Mouse (Mus musculus) G1E (cell line): Measurements from ENCODE around the gene Gm21972. TPM values are rescaled to one million over a fixed set of nuclear protein-coding genes. Genes with fewer than 3 reads are reported as not detected.

Experiments used
- ATAC-seq: 2 replicates; pipeline ENCODE4 v1.8.0; 2016; ENCODE audit warnings: mild to moderate bottlenecking; ENCODE audit not compliant: insufficient number of reproducible peaks, poor library complexity, low FRiP score, severe bottlenecking; ENCODE audit errors: extremely low read depth
- DNase-seq: peaks from one replicate; pipeline ENCODE4 v3.0.0; 2012; ENCODE audit warnings: low spot score
- H3K27me3 ChIP-seq: 2 replicates; pipeline ENCODE4 v1.6.1; 2012; ENCODE audit warnings: mild to moderate bottlenecking, low read length, inconsistent platforms; ENCODE audit not compliant: insufficient read depth
- H3K36me3 ChIP-seq: replicated peaks from 2 replicates; pipeline ENCODE3; 2012; ENCODE audit warnings: mild to moderate bottlenecking, inconsistent platforms
- H3K4me1 ChIP-seq: 2 replicates; pipeline ENCODE4 v1.6.1; 2012; ENCODE audit warnings: low read depth, low read length, inconsistent platforms, mixed read lengths; ENCODE audit not compliant: insufficient read depth
- H3K4me3 ChIP-seq: 2 replicates; pipeline ENCODE4 v1.5.1; 2012; ENCODE audit warnings: low read depth, mild to moderate bottlenecking, inconsistent platforms, low read length, moderate library complexity, mixed read lengths
- H3K9me3 ChIP-seq: replicated peaks from 2 replicates; pipeline ENCODE4 v1.6.1; 2012; ENCODE audit warnings: inconsistent platforms
- CTCF ChIP-seq: IDR thresholded peaks from 2 replicates; pipeline ENCODE4 v1.5.1; 2012; ENCODE audit warnings: low read depth, low read length, inconsistent platforms, mixed read lengths
- GATA1 ChIP-seq: IDR thresholded peaks from 2 replicates; pipeline ENCODE4 v1.6.1; 2012; ENCODE audit warnings: borderline replicate concordance, low read length, inconsistent platforms, mixed read lengths
- GATA2 ChIP-seq: IDR thresholded peaks from 2 replicates; pipeline ENCODE4 v1.6.1; 2012; ENCODE audit warnings: low read depth, low read length, inconsistent platforms, borderline replicate concordance
- POLR2AphosphoS5 ChIP-seq: IDR thresholded peaks from 2 replicates; pipeline ENCODE4 v1.6.1; 2012; ENCODE audit warnings: low read depth, low read length, inconsistent platforms; ENCODE audit not compliant: insufficient replicate concordance
- TAL1 ChIP-seq: conservative IDR thresholded peaks from 2 replicates; pipeline ENCODE4 v1.6.1; 2012; ENCODE audit warnings: low read depth, low read length, inconsistent platforms, mixed read lengths
- polyA plus RNA-seq: library from polyadenylated mRNA; stranded (reverse); fragments of >175 nt; gene quantifications from 2 replicates; pipeline ENCODE4 v1.2.3, GENCODE M21; 2012
- total RNA-seq, 2 experiments: library from RNA; stranded (forward) in 1 of 2; stranded (reverse) in 1 of 2; fragments of 200-1000 nt in 1 of 2; fragments of >200 nt in 1 of 2; fragmentation: Nextera tagmentation in 1 of 2; gene quantifications; 2 replicates each; pipeline ENCODE4 v1.2.3; 2014 to 2017

Gm21972 gene
- total and polyA plus RNA-seq, 3 experiments = 8.2 to 10.7 (median 9.3) TPM

GRCm38 (mm10) chr1:86210676-86211075, 77.2 kb downstream of the Gm21972 start:
- Histone ChIP-seq H3K4me1 (peaks cover 19% of the 10 kb centered on the region), H3K9me3 (no peaks in the 10 kb centered on the region), H3K27me3 (no peaks in the 10 kb centered on the region), H3K4me3 (no peak overlapping the region), H3K36me3 (peaks cover 62% of the 10 kb centered on the region)
- TF ChIP-seq GATA2 (no peak), GATA1 (no peak), TAL1 (no peak), POLR2AphosphoS5 (no peak), CTCF (no peak)
- ATAC-seq = no peak
- DNase-seq = no peak

- Histone ChIP-seq H3K4me3 (no peak overlapping the region), H3K27me3 (no peaks in the 10 kb centered on the region), H3K36me3 (peaks cover 65% of the 10 kb centered on the region), H3K4me1 (peaks cover 26% of the 10 kb centered on the region), H3K9me3 (no peaks in the 10 kb centered on the region)
- DNase-seq (no peak), ATAC-seq (no peak)
- TF ChIP-seq GATA1 (no peak), POLR2AphosphoS5 (no peak), CTCF (no peak), GATA2 (no peak), TAL1 (no peak)
These were observed 78.1 kb downstream of the Gm21972 start for GRCm38 (mm10) chr1:86211498-86211897.

Other genes with a start within 250 kb of the Gm21972 start
- 51.8 and 67.5 TPM in 2 replicates for gene Itm2c, start 239.4 kb upstream of the Gm21972 start, total RNA-seq (2014; fragmentation: Nextera tagmentation)
- 149 and 176 TPM in 2 replicates for gene Itm2c, start 239.4 kb upstream of the Gm21972 start, total RNA-seq (2017)
- gene Itm2c, start 239.4 kb upstream of the Gm21972 start, polyA plus RNA-seq = 67.9 and 69.9 TPM in 2 replicates
- gene 4933407L21Rik, start 205.2 kb upstream of the Gm21972 start, total RNA-seq (2014; fragmentation: Nextera tagmentation) = not detected in 2 replicates
- gene 4933407L21Rik, start 205.2 kb upstream of the Gm21972 start, total RNA-seq (2017) = 0.05 TPM in 1 of 2 replicates, not detected in the other
- not detected in 2 replicates for gene 4933407L21Rik, start 205.2 kb upstream of the Gm21972 start, polyA plus RNA-seq
- gene Gpr55, start 172.6 kb upstream of the Gm21972 start, total RNA-seq (2014; fragmentation: Nextera tagmentation) = 0.30 and 0.44 TPM in 2 replicates
- 0.93 and 1.2 TPM in 2 replicates for gene Gpr55, start 172.6 kb upstream of the Gm21972 start, total RNA-seq (2017)
- 0.14 and 0.37 TPM in 2 replicates for gene Gpr55, start 172.6 kb upstream of the Gm21972 start, polyA plus RNA-seq
- gene Spata3, start 116.8 kb upstream of the Gm21972 start, total RNA-seq (2014; fragmentation: Nextera tagmentation) = not detected in 2 replicates
- 0.52 TPM in 1 of 2 replicates, not detected in the other for gene Spata3, start 116.8 kb upstream of the Gm21972 start, total RNA-seq (2017)
- gene Spata3, start 116.8 kb upstream of the Gm21972 start, polyA plus RNA-seq = not detected in 2 replicates
- gene 2810459M11Rik, start 87.8 kb upstream of the Gm21972 start, total RNA-seq (2014; fragmentation: Nextera tagmentation) = not detected in 2 replicates
- gene 2810459M11Rik, start 87.8 kb upstream of the Gm21972 start, total RNA-seq (2017) = 0.11 TPM in 1 of 2 replicates, not detected in the other
- gene 2810459M11Rik, start 87.8 kb upstream of the Gm21972 start, polyA plus RNA-seq = not detected in 2 replicates
- 172 and 231 TPM in 2 replicates for gene Psmd1, start 69.2 kb upstream of the Gm21972 start, total RNA-seq (2014; fragmentation: Nextera tagmentation)
- 176 and 200 TPM in 2 replicates for gene Psmd1, start 69.2 kb upstream of the Gm21972 start, total RNA-seq (2017)
- gene Psmd1, start 69.2 kb upstream of the Gm21972 start, polyA plus RNA-seq = 25.5 and 42.8 TPM in 2 replicates
- gene Htr2b, start 21.7 kb upstream of the Gm21972 start, total RNA-seq (2014; fragmentation: Nextera tagmentation) = not detected in 2 replicates
- 0.11 and 0.12 TPM in 2 replicates for gene Htr2b, start 21.7 kb upstream of the Gm21972 start, total RNA-seq (2017)
- not detected in 2 replicates for gene Htr2b, start 21.7 kb upstream of the Gm21972 start, polyA plus RNA-seq
- 11.2 and 15.0 TPM in 2 replicates for gene Armc9, start 21.1 kb downstream of the Gm21972 start, total RNA-seq (2014; fragmentation: Nextera tagmentation)
- gene Armc9, start 21.1 kb downstream of the Gm21972 start, total RNA-seq (2017) = 8.0 and 12.3 TPM in 2 replicates
- gene Armc9, start 21.1 kb downstream of the Gm21972 start, polyA plus RNA-seq = 4.0 and 4.8 TPM in 2 replicates
- gene B3gnt7, start 169.2 kb downstream of the Gm21972 start, total RNA-seq (2014; fragmentation: Nextera tagmentation) = not detected in 2 replicates
- gene B3gnt7, start 169.2 kb downstream of the Gm21972 start, total RNA-seq (2017) = 0.12 and 0.16 TPM in 2 replicates
- gene B3gnt7, start 169.2 kb downstream of the Gm21972 start, polyA plus RNA-seq = 0.02 TPM in 1 of 2 replicates, not detected in the other
- 1,241 and 1,318 TPM in 2 replicates for gene Ncl, start 225.8 kb downstream of the Gm21972 start, total RNA-seq (2014; fragmentation: Nextera tagmentation)
- gene Ncl, start 225.8 kb downstream of the Gm21972 start, total RNA-seq (2017) = 259 and 387 TPM in 2 replicates
- 2,119 and 2,262 TPM in 2 replicates for gene Ncl, start 225.8 kb downstream of the Gm21972 start, polyA plus RNA-seq